Mouse (Mus musculus) stomach, embryonic 14.5 days (tissue): ENCODE measurements at regions not wholly inside any gene's neighbourhood (a gene's known extent, or its start where the extent isn't known, plus 50 kb on each side); places are given as distances from the start of the nearest gene placed in this dataset.

ENCODE experiments used
- ATAC-seq: fragments of 200-750 bp; cut with Nextera tagmentation; 2 replicates; pipeline ENCODE4 v1.8.0; 2017; ENCODE audit warnings: low read depth, moderate TSS enrichment; ENCODE audit not compliant: insufficient number of reproducible peaks, insufficient read depth, low FRiP score
- H3K27ac ChIP-seq: fragments of 300-500 bp; sonication (generic); 2 replicates; pipeline ENCODE4 v1.5.1; 2014; ENCODE audit warnings: mild to moderate bottlenecking, low read length, moderate library complexity, mixed read lengths
- H3K27me3 ChIP-seq: fragments of 300-500 bp; sonication (generic); 2 replicates; pipeline ENCODE4 v1.6.1; 2014; ENCODE audit warnings: low read length, control low read depth, mixed read lengths; ENCODE audit not compliant: control insufficient read depth, insufficient read depth
- H3K36me3 ChIP-seq: fragments of 300-500 bp; sonication (generic); 2 replicates; pipeline ENCODE4 v1.6.1; 2014; ENCODE audit warnings: mild to moderate bottlenecking, control low read depth, low read length, moderate library complexity, mixed read lengths; ENCODE audit not compliant: control insufficient read depth, insufficient read depth
- H3K4me1 ChIP-seq: fragments of 300-500 bp; sonication (generic); 2 replicates; pipeline ENCODE4 v1.6.1; 2014; ENCODE audit warnings: low read length, control low read depth, mixed read lengths; ENCODE audit not compliant: control insufficient read depth, insufficient read depth
- H3K4me2 ChIP-seq: fragments of 300-500 bp; sonication (generic); replicated peaks from 2 replicates; pipeline ENCODE4 v1.6.1; 2014; ENCODE audit warnings: low read depth, low read length, control low read depth
- H3K4me3 ChIP-seq: fragments of 300-500 bp; sonication (generic); 2 replicates; pipeline ENCODE4 v1.5.1; 2014; ENCODE audit warnings: low read depth, low read length, control low read depth
- H3K9ac ChIP-seq: fragments of 300-500 bp; sonication (generic); replicated peaks from 2 replicates; pipeline ENCODE4 v1.6.1; 2014; ENCODE audit warnings: low read depth, mild to moderate bottlenecking, control low read depth, low read length, moderate library complexity, mixed read lengths
- H3K9me3 ChIP-seq: fragments of 300-500 bp; sonication (generic); 2 replicates; pipeline ENCODE4 v1.6.1; 2016; ENCODE audit warnings: low read depth, low read length, control low read depth; ENCODE audit not compliant: control insufficient read depth
- WGBS: fragments of 180-500 bp; shearing (Covaris S2); extraction: QIAGEN DNeasy Blood & Tissue Kit; methylation state at CpG from one replicate; pipeline ENCODE4 v1.1.7; 2014; 5-methylcytosine and 5-hydroxymethylcytosine counted together

- no peak for ATAC-seq
- Histone ChIP-seq H3K27me3 (no peaks in the 10 kb centered on the region), H3K36me3 (no peaks in the 10 kb centered on the region), H3K4me3 (no peak overlapping the region), H3K27ac (no peak overlapping the region), H3K9me3 (no peaks in the 10 kb centered on the region), H3K4me2 (no peak overlapping the region), H3K4me1 (peaks cover 15% of the 10 kb centered on the region; the same call in 1 of the 2 replicates), H3K9ac (no peak overlapping the region)
- 56% methylated on average over 7 of the region's 7 CpGs for WGBS
These were observed 76.2 kb upstream of the S1pr3 start for GRCm38 (mm10) chr13:51332271-51332670.

GRCm38 (mm10) chr13:51333481-51333880 is 75.0 kb upstream of the S1pr3 start:
- no peaks in the 10 kb centered on the region for H3K27me3 ChIP-seq
- no peak overlapping the region for H3K4me3 ChIP-seq
- WGBS = 81% methylated on average over 5 of the region's 5 CpGs
- ATAC-seq = no peak
- H3K9ac ChIP-seq = no peak overlapping the region
- H3K9me3 ChIP-seq = no peaks in the 10 kb centered on the region
- no peak overlapping the region for H3K4me2 ChIP-seq
- peaks cover 8% of the 10 kb centered on the region; the same call in 1 of the 2 replicates for H3K4me1 ChIP-seq
- H3K27ac ChIP-seq = no peak overlapping the region
- no peaks in the 10 kb centered on the region for H3K36me3 ChIP-seq

- no peak overlapping the region for H3K9ac ChIP-seq
- no peaks in the 10 kb centered on the region for H3K9me3 ChIP-seq
- no peaks in the 10 kb centered on the region for H3K4me1 ChIP-seq
- ATAC-seq = no peak
- 73% methylated on average over 5 of the region's 5 CpGs for WGBS
- no peak overlapping the region for H3K27ac ChIP-seq
- H3K4me2 ChIP-seq = no peak overlapping the region
- no peak overlapping the region for H3K4me3 ChIP-seq
- no peaks in the 10 kb centered on the region for H3K27me3 ChIP-seq
- no peaks in the 10 kb centered on the region for H3K36me3 ChIP-seq
These were observed 71.7 kb upstream of the S1pr3 start for GRCm38 (mm10) chr13:51336726-51337125.

GRCm38 (mm10) chr13:51337931-51338330 is 70.5 kb upstream of the S1pr3 start:
- Histone ChIP-seq H3K4me1 (no peaks in the 10 kb centered on the region), H3K27ac (no peak overlapping the region), H3K4me2 (no peak overlapping the region), H3K27me3 (no peaks in the 10 kb centered on the region), H3K36me3 (no peaks in the 10 kb centered on the region), H3K9me3 (no peaks in the 10 kb centered on the region), H3K4me3 (no peak overlapping the region), H3K9ac (no peak overlapping the region)
- no peak for ATAC-seq
- 95% methylated on average over 16 of the region's 16 CpGs for WGBS

- no peaks in the 10 kb centered on the region for H3K27me3 ChIP-seq
- 0 out of 2 replicates have a peak, but pooled peaks cover 10% of the 10 kb centered on the region for H3K4me1 ChIP-seq
- 85% methylated on average over 4 of the region's 4 CpGs for WGBS
- H3K36me3 ChIP-seq = no peaks in the 10 kb centered on the region
- no peak for ATAC-seq
- no peak overlapping the region for H3K9ac ChIP-seq
- peak overlapping the region; percentile 15; the same call in 1 of the 2 replicates for H3K27ac ChIP-seq
- no peak overlapping the region for H3K4me2 ChIP-seq
- no peaks in the 10 kb centered on the region for H3K9me3 ChIP-seq
- no peak overlapping the region for H3K4me3 ChIP-seq
These were observed 63.1 kb upstream of the S1pr3 start for GRCm38 (mm10) chr13:51345321-51345720.

GRCm38 (mm10) chr13:51345839-51346550 is 62.4 kb upstream of the S1pr3 start:
- Histone ChIP-seq H3K4me1 (0 out of 2 replicates have a peak, but pooled peaks cover 10% of the 10 kb centered on the region), H3K9me3 (no peaks in the 10 kb centered on the region), H3K9ac (no peak overlapping the region), H3K4me3 (no peak overlapping the region), H3K36me3 (no peaks in the 10 kb centered on the region), H3K27ac (peak overlapping the region; percentile 15; the same call in 1 of the 2 replicates), H3K4me2 (no peak overlapping the region), H3K27me3 (no peaks in the 10 kb centered on the region)
- WGBS = 32% methylated on average over 8 of the region's 8 CpGs
- ATAC-seq = no peak

- Histone ChIP-seq H3K4me1 (0 out of 2 replicates have a peak, but pooled peaks cover 10% of the 10 kb centered on the region), H3K36me3 (no peaks in the 10 kb centered on the region), H3K9ac (no peak overlapping the region), H3K9me3 (no peaks in the 10 kb centered on the region), H3K4me3 (no peak overlapping the region), H3K27ac (no peak overlapping the region), H3K27me3 (no peaks in the 10 kb centered on the region), H3K4me2 (no peak overlapping the region)
- no peak for ATAC-seq
- WGBS = 52% methylated on average over 4 of the region's 4 CpGs
These were observed 59.7 kb upstream of the S1pr3 start for GRCm38 (mm10) chr13:51348707-51349106.

- no peaks in the 10 kb centered on the region for H3K27me3 ChIP-seq
- no peak overlapping the region for H3K27ac ChIP-seq
- H3K4me3 ChIP-seq = no peak overlapping the region
- H3K36me3 ChIP-seq = no peaks in the 10 kb centered on the region
- no peak overlapping the region for H3K9ac ChIP-seq
- 82% methylated on average over 11 of the region's 11 CpGs for WGBS
- no peaks in the 10 kb centered on the region for H3K9me3 ChIP-seq
- no peak overlapping the region for H3K4me2 ChIP-seq
- H3K4me1 ChIP-seq = 0 out of 2 replicates have a peak, but pooled peaks cover 10% of the 10 kb centered on the region
- no peak for ATAC-seq
These were observed 58.5 kb upstream of the S1pr3 start for GRCm38 (mm10) chr13:51349818-51350551.
